Mouse (Mus musculus) intestine, embryonic 14.5 days (tissue): ENCODE data around the gene Nhej1. TPM values are rescaled to one million over a fixed set of nuclear protein-coding genes. Genes with fewer than 3 reads are reported as not detected.

ENCODE experiments used
- ATAC-seq: fragments of 200-750 bp; cut with Nextera tagmentation; replicated peaks from 2 replicates; pipeline ENCODE4 v1.8.0; 2017; ENCODE audit warnings: low read depth, moderate number of reproducible peaks, moderate TSS enrichment, moderate library complexity; ENCODE audit not compliant: low FRiP score, low TSS enrichment
- DNase-seq: peaks from one replicate; pipeline ENCODE4 v3.0.0-alpha.2; 2018; ENCODE audit warnings: low spot score
- H3K27ac ChIP-seq: fragments of 300-500 bp; sonication (generic); 2 replicates; pipeline ENCODE4 v1.5.1; 2014; ENCODE audit warnings: low read depth, mild to moderate bottlenecking, control low read depth
- H3K27me3 ChIP-seq: fragments of 300-500 bp; sonication (generic); replicated peaks from 2 replicates; pipeline ENCODE4 v1.6.1; 2014; ENCODE audit warnings: low read length, control low read depth; ENCODE audit not compliant: control insufficient read depth, insufficient read depth
- H3K36me3 ChIP-seq: fragments of 300-500 bp; sonication (generic); 2 replicates; pipeline ENCODE4 v1.6.1; 2014; ENCODE audit warnings: low read length, control low read depth; ENCODE audit not compliant: control insufficient read depth, insufficient read depth
- H3K4me1 ChIP-seq: fragments of 300-500 bp; sonication (generic); replicated peaks from 2 replicates; pipeline ENCODE4 v1.6.1; 2014; ENCODE audit warnings: low read length, control low read depth, mixed read lengths; ENCODE audit not compliant: control insufficient read depth, insufficient read depth
- H3K4me2 ChIP-seq: fragments of 300-500 bp; sonication (generic); 2 replicates; pipeline ENCODE4 v1.6.1; 2014; ENCODE audit warnings: low read length
- H3K4me3 ChIP-seq: fragments of 300-500 bp; sonication (generic); 2 replicates; pipeline ENCODE4 v1.5.1; 2014; ENCODE audit warnings: low read depth, low read length, control low read depth, mixed read lengths
- H3K9ac ChIP-seq: fragments of 300-500 bp; sonication (generic); 2 replicates; pipeline ENCODE4 v1.6.1; 2014; ENCODE audit warnings: mild to moderate bottlenecking, low read length
- H3K9me3 ChIP-seq: fragments of 300-500 bp; sonication (generic); 2 replicates; pipeline ENCODE4 v1.6.1; 2016; ENCODE audit warnings: low read length, control low read depth; ENCODE audit not compliant: control insufficient read depth
- WGBS: fragments of 180-500 bp; shearing (Covaris S2); extraction: QIAGEN DNeasy Blood & Tissue Kit; methylation state at CpG from one replicate; pipeline ENCODE4 v1.1.7; 2014; 5-methylcytosine and 5-hydroxymethylcytosine counted together
- polyA plus RNA-seq: library from polyadenylated mRNA; unstranded; fragments of >200 nt; fragmentation: Nextera tagmentation; extraction: Ambion mirVana; gene quantifications from 2 replicates; pipeline ENCODE4 v1.2.1, GENCODE M21; 2014

Gene Nhej1
- polyA plus RNA-seq, 1 experiment from 2014 or later: 8.3 TPM

DNA sequence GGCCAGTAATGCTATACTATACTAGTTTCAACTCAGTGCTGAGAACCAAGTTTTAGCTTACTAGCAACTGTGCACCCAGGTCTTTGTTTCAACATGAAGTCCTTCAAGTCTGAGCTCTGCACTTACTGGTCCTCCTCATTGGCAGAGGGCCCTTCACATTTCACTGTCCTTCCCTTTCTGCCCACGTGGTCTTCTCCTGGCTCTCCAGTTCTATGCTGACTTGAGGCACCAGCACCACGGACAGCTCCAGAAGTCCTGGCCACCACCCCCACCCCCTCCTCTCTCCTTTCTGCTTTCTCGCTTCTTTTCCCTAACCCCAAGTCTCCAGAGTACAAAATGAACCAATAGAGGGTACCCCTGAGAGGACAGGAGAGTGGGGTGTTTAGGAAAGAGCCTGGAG lies 185.2 kb downstream of the Nhej1 start:
- 13% methylated on average over 3 of the region's 3 CpGs for WGBS
- H3K36me3 ChIP-seq: no peaks in the 10 kb centered on the region
- no peak overlapping the region for H3K9ac ChIP-seq
- H3K4me1 ChIP-seq: 0 out of 2 replicates have a peak, but pooled peaks cover 3% of the 10 kb centered on the region
- H3K4me2 ChIP-seq: no peak overlapping the region
- H3K4me3 ChIP-seq: no peak overlapping the region
- no peak for DNase-seq
- no peak for ATAC-seq
- H3K27ac ChIP-seq: no peak overlapping the region
- 0 out of 2 replicates have a peak, but pooled peaks cover 9% of the 10 kb centered on the region for H3K27me3 ChIP-seq
- no peaks in the 10 kb centered on the region for H3K9me3 ChIP-seq

GRCm38 (mm10) chr1:74936221-74936830 lies 188.7 kb downstream of the Nhej1 start:
- 0 out of 2 replicates have a peak, but pooled peaks cover 3% of the 10 kb centered on the region for H3K4me1 ChIP-seq
- 39% methylated on average over 12 of the region's 12 CpGs for WGBS
- DNase-seq: peak; percentile 63
- no peak overlapping the region for H3K27ac ChIP-seq
- ATAC-seq: no peak
- no peak overlapping the region for H3K4me3 ChIP-seq
- no peak overlapping the region for H3K9ac ChIP-seq
- H3K27me3 ChIP-seq: peaks cover 19% of the 10 kb centered on the region; the same call in 1 of the 2 replicates
- H3K4me2 ChIP-seq: peak overlapping the region; percentile 2; the same call in 1 of the 2 replicates
- H3K36me3 ChIP-seq: no peaks in the 10 kb centered on the region
- no peaks in the 10 kb centered on the region for H3K9me3 ChIP-seq

DNA sequence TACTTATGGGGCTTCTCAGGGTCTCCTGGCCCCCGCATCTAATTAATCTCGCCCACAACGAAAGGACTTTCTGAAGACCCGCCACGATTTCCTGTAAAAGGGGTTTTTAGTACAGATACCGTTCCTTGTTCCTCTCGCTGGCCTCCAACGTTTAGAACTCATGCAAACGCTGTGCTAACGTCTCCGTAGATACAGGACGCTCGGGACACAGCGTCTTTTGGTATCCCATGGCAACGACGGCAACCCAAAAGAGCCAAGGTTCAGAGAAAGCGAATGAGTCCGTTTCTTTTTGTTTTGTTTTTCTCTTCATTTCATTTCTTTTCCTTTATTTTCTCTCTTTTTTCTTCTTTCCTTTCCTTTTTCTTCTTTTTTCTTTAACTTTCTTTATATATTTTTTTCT lies 189.6 kb downstream of the Nhej1 start, which contains the start of gene Cfap65:
Cfap65 (minus strand) TSS at position 198 of the 400 bp plus-strand sequence.
- DNase-seq (peak; percentile 77), ATAC-seq (no peak)
- Histone ChIP-seq H3K9ac (no peak within 1 kb of the TSS), H3K4me3 (no peak within 1 kb of the TSS), H3K9me3 (no peaks in the 10 kb centered on the region), H3K4me1 (0 out of 2 replicates have a peak, but pooled peaks cover 3% of the 10 kb centered on the region), H3K27me3 (peaks cover 19% of the 10 kb centered on the region; the same call in 1 of the 2 replicates), H3K27ac (no peak within 1 kb of the TSS), H3K36me3 (no peaks in the 10 kb centered on the region), H3K4me2 (peak within 1 kb of the TSS; percentile 28; the same call in 1 of the 2 replicates)
- 3% methylated on average over 18 of the region's 18 CpGs for WGBS

DNA sequence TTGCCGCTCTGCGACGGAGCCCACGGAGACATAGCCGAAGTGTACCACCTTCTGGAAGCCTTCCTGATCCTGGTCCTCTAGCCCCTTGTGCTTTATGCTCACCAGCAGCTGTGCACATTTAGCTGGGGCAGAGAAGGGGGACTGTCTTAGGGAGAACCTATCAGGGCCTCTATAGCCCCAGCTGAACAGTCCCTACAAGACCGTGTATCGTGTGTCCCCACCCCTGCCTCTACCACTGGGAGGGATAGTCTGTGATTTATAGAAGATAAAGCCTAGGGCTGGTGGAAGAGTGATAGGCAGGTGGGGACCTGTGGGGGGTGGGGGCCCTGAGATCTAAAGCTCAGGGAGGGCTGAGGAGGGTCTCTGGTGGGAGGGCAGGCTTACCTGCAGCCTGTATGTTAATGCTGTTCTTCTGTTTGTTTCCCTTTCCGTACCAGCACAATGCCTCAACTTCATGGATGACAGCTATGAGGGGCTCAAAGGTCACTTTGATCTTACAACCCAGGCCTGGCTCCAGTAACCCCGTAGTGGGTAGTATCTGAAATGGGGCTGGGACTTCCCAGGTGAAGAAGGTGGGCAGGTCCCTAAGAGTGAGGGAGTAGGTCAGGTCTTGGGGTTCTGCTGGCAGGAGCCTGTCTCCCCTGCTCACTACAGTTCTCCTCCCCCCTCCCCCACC lies 197.2 kb downstream of the Nhej1 start:
- no peak overlapping the region for H3K4me3 ChIP-seq
- no peaks in the 10 kb centered on the region for H3K36me3 ChIP-seq
- 78% methylated on average over 9 of the region's 9 CpGs for WGBS
- DNase-seq (no peak), ATAC-seq (no peak; the same call in 1 of the 2 replicates)
- no peaks in the 10 kb centered on the region for H3K9me3 ChIP-seq
- H3K27me3 ChIP-seq: 0 out of 2 replicates have a peak, but pooled peaks cover 3% of the 10 kb centered on the region
- no peak overlapping the region for H3K27ac ChIP-seq
- H3K4me1 ChIP-seq: no peaks in the 10 kb centered on the region
- H3K9ac ChIP-seq: no peak overlapping the region
- no peak overlapping the region for H3K4me2 ChIP-seq

- Histone ChIP-seq H3K27ac (no peak overlapping the region), H3K9ac (no peak overlapping the region), H3K4me1 (no peaks in the 10 kb centered on the region), H3K4me2 (no peak overlapping the region), H3K36me3 (no peaks in the 10 kb centered on the region), H3K9me3 (no peaks in the 10 kb centered on the region), H3K27me3 (no peaks in the 10 kb centered on the region), H3K4me3 (no peak overlapping the region)
- WGBS: 43% methylated on average over 6 of the region's 6 CpGs
- DNase-seq: peak; percentile 73
- ATAC-seq: 0 out of 2 replicates have a peak, but pooled peaks have one; percentile 56
Observed at GRCm38 (mm10) chr1:74926721-74927120, 198.3 kb downstream of the Nhej1 start.

DNA sequence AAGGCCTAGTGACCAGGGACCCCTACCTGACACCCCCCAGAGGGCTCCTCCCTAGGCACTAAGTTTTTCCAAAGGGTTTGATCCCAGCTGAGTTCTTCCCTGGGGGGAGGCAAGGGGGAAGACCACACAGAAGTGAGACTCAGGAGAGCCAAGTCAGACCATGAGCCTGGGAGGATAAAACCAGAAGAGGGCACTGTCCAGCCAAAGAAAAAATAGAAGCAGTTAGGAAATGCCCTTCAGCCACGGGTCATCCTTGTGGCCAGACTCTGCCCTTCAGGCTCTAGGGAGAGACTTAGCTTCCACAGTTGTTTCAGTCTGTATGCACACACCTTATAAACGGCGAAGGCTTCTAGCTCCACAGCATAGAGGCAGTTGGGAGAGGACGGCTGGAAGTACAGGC lies 200.5 kb downstream of the Nhej1 start:
- ATAC-seq: no peak
- no peaks in the 10 kb centered on the region for H3K4me1 ChIP-seq
- no peak overlapping the region for H3K4me3 ChIP-seq
- H3K27ac ChIP-seq: no peak overlapping the region
- no peak overlapping the region for H3K4me2 ChIP-seq
- H3K9ac ChIP-seq: no peak overlapping the region
- no peak for DNase-seq
- H3K27me3 ChIP-seq: no peaks in the 10 kb centered on the region
- H3K9me3 ChIP-seq: no peaks in the 10 kb centered on the region
- no peaks in the 10 kb centered on the region for H3K36me3 ChIP-seq
- WGBS: 63% methylated on average over 4 of the region's 4 CpGs

Other genes starting within 250 kb of the Nhej1 start
- gene Fev, start 239.8 kb downstream of the Nhej1 start, polyA plus RNA-seq: 0.55 and 1.4 TPM in 2 replicates
- 2.5 TPM in 1 of 2 replicates, not detected in the other for gene Cryba2, start 232.1 kb downstream of the Nhej1 start, polyA plus RNA-seq
- gene Cfap65, start 189.6 kb downstream of the Nhej1 start, polyA plus RNA-seq: 0.15 and 0.27 TPM in 2 replicates
- gene Ihh, start 173.5 kb downstream of the Nhej1 start, polyA plus RNA-seq: 28.8 and 33.7 TPM in 2 replicates
- 1.4 and 1.8 TPM in 2 replicates for gene Slc23a3, start 8.7 kb upstream of the Nhej1 start, polyA plus RNA-seq
- 41.6 and 41.7 TPM in 2 replicates for gene Cnppd1, start 17.5 kb upstream of the Nhej1 start, polyA plus RNA-seq
- gene Retreg2, start 17.6 kb upstream of the Nhej1 start, polyA plus RNA-seq: 50.1 and 51.1 TPM in 2 replicates
- gene Zfand2b, start 43.4 kb upstream of the Nhej1 start, polyA plus RNA-seq: 36.5 and 38.8 TPM in 2 replicates
- 17.8 and 21.7 TPM in 2 replicates for gene Abcb6, start 55.2 kb upstream of the Nhej1 start, polyA plus RNA-seq
- 20.2 and 23.0 TPM in 2 replicates for gene Ankzf1, start 67.0 kb upstream of the Nhej1 start, polyA plus RNA-seq
- 24.0 and 26.3 TPM in 2 replicates for gene Atg9a, start 67.0 kb upstream of the Nhej1 start, polyA plus RNA-seq
- gene Glb1l, start 85.6 kb upstream of the Nhej1 start, polyA plus RNA-seq: 15.1 and 19.2 TPM in 2 replicates
- 116 and 131 TPM in 2 replicates for gene Stk16, start 85.6 kb upstream of the Nhej1 start, polyA plus RNA-seq
- 68.7 and 86.5 TPM in 2 replicates for gene Tuba4a, start 94.7 kb upstream of the Nhej1 start, polyA plus RNA-seq
- gene A630095N17Rik, start 106.9 kb upstream of the Nhej1 start, polyA plus RNA-seq: not detected in 2 replicates
- 14.2 TPM in 2 replicates for gene Dnajb2, start 111.2 kb upstream of the Nhej1 start, polyA plus RNA-seq
- 2.9 and 3.4 TPM in 2 replicates for gene Ptprn, start 139.3 kb upstream of the Nhej1 start, polyA plus RNA-seq
- 13.0 and 13.4 TPM in 2 replicates for gene Resp18, start 153.2 kb upstream of the Nhej1 start, polyA plus RNA-seq
- gene Dnpep, start 192.8 kb upstream of the Nhej1 start, polyA plus RNA-seq: 133 and 137 TPM in 2 replicates
- gene Des, start 235.1 kb upstream of the Nhej1 start, polyA plus RNA-seq: 72.4 and 73.2 TPM in 2 replicates